Mouse (Mus musculus) ES-E14 (cell line): ENCODE data around the gene Haghl.

Experiments
- HCFC1 ChIP-seq: IDR thresholded peaks from 2 replicates; pipeline ENCODE4 v1.6.1; 2012; ENCODE audit warnings: low read length, inconsistent platforms, borderline replicate concordance; ENCODE audit not compliant: insufficient read depth
- ZNF384 ChIP-seq: IDR thresholded peaks from 2 replicates; pipeline ENCODE4 v1.6.1; 2012; ENCODE audit warnings: low read depth, low read length, inconsistent platforms

GRCm38 (mm10) chr17:25755086-25755485, 30.4 kb downstream of the Haghl start:
- TF ChIP-seq ZNF384 = no peak
- no peak for TF ChIP-seq HCFC1
